Mouse (Mus musculus) heart, embryonic 15.5 days (tissue): ENCODE results near the gene Dvl1. TPM values are rescaled to one million over a fixed set of nuclear protein-coding genes. Genes with fewer than 3 reads are reported as not detected.
A peak's percentile ranks its signal among the peaks of the same experiment; 100 is the strongest.

Experiments used
- ATAC-seq: fragments of 200-750 bp; cut with Nextera tagmentation; replicated peaks from 2 replicates; pipeline ENCODE4 v1.8.0; 2017; ENCODE audit warnings: low read depth, moderate TSS enrichment; ENCODE audit not compliant: insufficient number of reproducible peaks, insufficient read depth, low FRiP score
- H3K27ac ChIP-seq: fragments of 300-500 bp; sonication (generic); 2 replicates; pipeline ENCODE4 v1.5.1; 2015; ENCODE audit warnings: mild to moderate bottlenecking, inconsistent platforms
- H3K27me3 ChIP-seq: fragments of 300-500 bp; sonication (generic); 2 replicates; pipeline ENCODE4 v1.6.1; 2015; ENCODE audit warnings: inconsistent platforms
- H3K36me3 ChIP-seq: fragments of 300-500 bp; sonication (generic); 2 replicates; pipeline ENCODE4 v1.6.1; 2015; ENCODE audit warnings: mild to moderate bottlenecking, inconsistent platforms
- H3K4me1 ChIP-seq: fragments of 300-500 bp; sonication (generic); replicated peaks from 2 replicates; pipeline ENCODE4 v1.6.1; 2015; ENCODE audit warnings: inconsistent platforms
- H3K4me2 ChIP-seq: fragments of 300-500 bp; sonication (generic); 2 replicates; pipeline ENCODE4 v1.6.1; 2015; ENCODE audit warnings: inconsistent platforms, mild to moderate bottlenecking, moderate library complexity
- H3K4me3 ChIP-seq: fragments of 300-500 bp; sonication (generic); 2 replicates; pipeline ENCODE4 v1.5.1; 2015; ENCODE audit warnings: mild to moderate bottlenecking, inconsistent platforms
- H3K9ac ChIP-seq: fragments of 300-500 bp; sonication (generic); 2 replicates; pipeline ENCODE4 v1.6.1; 2015; ENCODE audit warnings: mild to moderate bottlenecking, inconsistent platforms
- H3K9me3 ChIP-seq: fragments of 300-500 bp; sonication (generic); replicated peaks from 2 replicates; pipeline ENCODE4 v1.6.1; 2016; ENCODE audit warnings: inconsistent platforms
- WGBS: fragments of 180-500 bp; shearing (Covaris S2); methylation state at CpG from one replicate; pipeline ENCODE4 v1.1.7; 2015; ENCODE audit warnings: mixed read lengths; 5-methylcytosine and 5-hydroxymethylcytosine counted together
- polyA plus RNA-seq: library from polyadenylated mRNA; unstranded; fragments of >200 nt; fragmentation: Nextera tagmentation; extraction: Ambion mirVana; gene quantifications from 2 replicates; pipeline ENCODE4 v1.2.1, GENCODE M21; 2015

Gene Dvl1
- polyA plus RNA-seq: 8.1 and 12.2 TPM in 2 replicates

- H3K9ac ChIP-seq: peak within 1 kb of the TSS; percentile 83
- H3K9me3 ChIP-seq: no peaks in the 10 kb centered on the region
- H3K36me3 ChIP-seq: peaks cover 2% of the 10 kb centered on the region; the same call in 1 of the 2 replicates
- H3K27ac ChIP-seq: peak within 1 kb of the TSS; percentile 63
- peak within 1 kb of the TSS; percentile 88 for H3K4me2 ChIP-seq
- 2% methylated on average over 64 of the region's 65 CpGs for WGBS
- no peaks in the 10 kb centered on the region for H3K27me3 ChIP-seq
- peak; percentile 93 for ATAC-seq
- peak within 1 kb of the TSS; percentile 81 for H3K4me3 ChIP-seq
- H3K4me1 ChIP-seq: peaks cover 32% of the 10 kb centered on the region
Measured at GRCm38 (mm10) chr4:155846871-155847578, at the start of gene Dvl1. Gene Dvl1, plus strand, starts transcription at chr4:155847402.

DNA sequence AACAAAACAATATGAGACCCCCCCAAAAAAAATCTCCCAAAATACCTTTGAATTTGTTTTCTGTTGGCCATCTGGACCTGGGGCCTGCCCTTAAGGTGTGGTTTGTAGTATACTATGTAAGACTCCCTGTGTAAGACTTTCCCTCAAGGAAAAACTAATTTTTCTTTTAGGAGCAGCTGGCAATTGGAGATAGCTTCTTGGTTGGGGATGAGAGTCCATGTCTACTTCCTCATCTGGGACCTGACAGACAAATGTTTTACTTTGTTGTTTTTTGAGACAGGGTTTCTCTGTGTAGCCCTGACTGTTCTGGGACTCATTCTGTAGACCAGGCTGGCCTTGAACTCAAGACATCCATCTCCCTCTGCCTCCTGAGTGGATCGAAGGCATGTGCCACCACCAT is 45.1 kb upstream of the Dvl1 start:
- no peak overlapping the region for H3K4me2 ChIP-seq
- no peak for ATAC-seq
- H3K27me3 ChIP-seq: no peaks in the 10 kb centered on the region
- 89% methylated on average over 1 of the region's 1 CpGs for WGBS
- peaks cover 16% of the 10 kb centered on the region for H3K4me1 ChIP-seq
- no peak overlapping the region for H3K4me3 ChIP-seq
- H3K9ac ChIP-seq: no peak overlapping the region
- 0 out of 2 replicates have a peak, but pooled peaks cover 3% of the 10 kb centered on the region for H3K36me3 ChIP-seq
- H3K9me3 ChIP-seq: no peaks in the 10 kb centered on the region
- no peak overlapping the region for H3K27ac ChIP-seq

- H3K27me3 ChIP-seq: no peaks in the 10 kb centered on the region
- peak within 1 kb of the TSS; percentile 65 for H3K4me3 ChIP-seq
- H3K27ac ChIP-seq: peak within 1 kb of the TSS; percentile 63
- peaks cover 16% of the 10 kb centered on the region for H3K4me1 ChIP-seq
- H3K9ac ChIP-seq: peak within 1 kb of the TSS; percentile 70
- H3K9me3 ChIP-seq: no peaks in the 10 kb centered on the region
- ATAC-seq: no peak
- WGBS: 7% methylated on average over 12 of the region's 12 CpGs
- peaks cover 9% of the 10 kb centered on the region for H3K36me3 ChIP-seq
- H3K4me2 ChIP-seq: peak within 1 kb of the TSS; percentile 65
Measured at GRCm38 (mm10) chr4:155802741-155803339, 44.4 kb upstream of the Dvl1 start, which contains the start of gene Mrpl20. Gene Mrpl20, plus strand, starts transcription at chr4:155802878.

GRCm38 (mm10) chr4:155803340-155804041 is 43.7 kb upstream of the Dvl1 start:
- Histone ChIP-seq H3K4me3 (peak overlapping the region; percentile 65), H3K27ac (peak overlapping the region; percentile 63), H3K27me3 (no peaks in the 10 kb centered on the region), H3K9me3 (no peaks in the 10 kb centered on the region), H3K9ac (peak overlapping the region; percentile 70), H3K4me1 (peaks cover 16% of the 10 kb centered on the region), H3K4me2 (peak overlapping the region; percentile 65), H3K36me3 (peaks cover 15% of the 10 kb centered on the region)
- WGBS: under 1% methylated on average over 58 of the region's 58 CpGs
- peak; percentile 96 for ATAC-seq

- Histone ChIP-seq H3K4me1 (peaks cover 22% of the 10 kb centered on the region), H3K9me3 (no peaks in the 10 kb centered on the region), H3K9ac (no peak overlapping the region), H3K27ac (no peak overlapping the region), H3K4me3 (no peak overlapping the region), H3K4me2 (no peak overlapping the region), H3K27me3 (no peaks in the 10 kb centered on the region), H3K36me3 (peaks cover 39% of the 10 kb centered on the region)
- 81% methylated on average over 3 of the region's 3 CpGs for WGBS
- no peak for ATAC-seq
Measured at GRCm38 (mm10) chr4:155807841-155808240, 39.4 kb upstream of the Dvl1 start.

GRCm38 (mm10) chr4:155811929-155812664 is 35.1 kb upstream of the Dvl1 start, which contains the start of gene Ccnl2:
Gene Ccnl2, plus strand, starts transcription at chr4:155812489.
- H3K27ac ChIP-seq: peak within 1 kb of the TSS; percentile 95
- ATAC-seq: peak; percentile 99
- peaks cover 63% of the 10 kb centered on the region for H3K36me3 ChIP-seq
- peaks cover 20% of the 10 kb centered on the region for H3K4me1 ChIP-seq
- H3K4me3 ChIP-seq: peak within 1 kb of the TSS; percentile 92
- under 1% methylated on average over 60 of the region's 60 CpGs for WGBS
- no peaks in the 10 kb centered on the region for H3K9me3 ChIP-seq
- H3K4me2 ChIP-seq: peak within 1 kb of the TSS; percentile 78
- no peaks in the 10 kb centered on the region for H3K27me3 ChIP-seq
- peak within 1 kb of the TSS; percentile 94 for H3K9ac ChIP-seq

- peaks cover 20% of the 10 kb centered on the region for H3K4me1 ChIP-seq
- WGBS: under 1% methylated on average over 49 of the region's 49 CpGs
- H3K27me3 ChIP-seq: no peaks in the 10 kb centered on the region
- H3K27ac ChIP-seq: peak overlapping the region; percentile 95
- H3K4me2 ChIP-seq: peak overlapping the region; percentile 71
- H3K4me3 ChIP-seq: peak overlapping the region; percentile 92
- no peaks in the 10 kb centered on the region for H3K9me3 ChIP-seq
- H3K36me3 ChIP-seq: peaks cover 64% of the 10 kb centered on the region
- peak; percentile 37 for ATAC-seq
- peak overlapping the region; percentile 94 for H3K9ac ChIP-seq
Measured at GRCm38 (mm10) chr4:155812665-155813181, 34.5 kb upstream of the Dvl1 start.

GRCm38 (mm10) chr4:155817533-155817932 is 29.7 kb upstream of the Dvl1 start:
- no peaks in the 10 kb centered on the region for H3K9me3 ChIP-seq
- H3K4me3 ChIP-seq: no peak overlapping the region
- H3K9ac ChIP-seq: no peak overlapping the region
- no peaks in the 10 kb centered on the region for H3K27me3 ChIP-seq
- peaks cover 79% of the 10 kb centered on the region for H3K36me3 ChIP-seq
- H3K4me1 ChIP-seq: peaks cover 11% of the 10 kb centered on the region
- H3K27ac ChIP-seq: no peak overlapping the region
- WGBS: 85% methylated on average over 4 of the region's 4 CpGs
- ATAC-seq: no peak
- no peak overlapping the region for H3K4me2 ChIP-seq

- H3K4me3 ChIP-seq: no peak overlapping the region
- no peaks in the 10 kb centered on the region for H3K4me1 ChIP-seq
- peaks cover 94% of the 10 kb centered on the region for H3K36me3 ChIP-seq
- no peak overlapping the region for H3K9ac ChIP-seq
- H3K9me3 ChIP-seq: no peaks in the 10 kb centered on the region
- no peak overlapping the region for H3K4me2 ChIP-seq
- no peaks in the 10 kb centered on the region for H3K27me3 ChIP-seq
- 76% methylated on average over 7 of the region's 7 CpGs for WGBS
- no peak overlapping the region for H3K27ac ChIP-seq
- no peak for ATAC-seq
Measured at GRCm38 (mm10) chr4:155821025-155821424, 26.2 kb upstream of the Dvl1 start.

- H3K9ac ChIP-seq: no peak overlapping the region
- H3K4me3 ChIP-seq: no peak overlapping the region
- no peaks in the 10 kb centered on the region for H3K4me1 ChIP-seq
- H3K36me3 ChIP-seq: peaks cover 90% of the 10 kb centered on the region
- 93% methylated on average over 16 of the region's 16 CpGs for WGBS
- no peak overlapping the region for H3K27ac ChIP-seq
- H3K9me3 ChIP-seq: no peaks in the 10 kb centered on the region
- no peaks in the 10 kb centered on the region for H3K27me3 ChIP-seq
- H3K4me2 ChIP-seq: no peak overlapping the region
- no peak for ATAC-seq
Measured at GRCm38 (mm10) chr4:155823443-155823842, 23.8 kb upstream of the Dvl1 start.
